Mouse (Mus musculus): Measurements from ENCODE around the gene Hapln2. TPM values are rescaled to one million over a fixed set of nuclear protein-coding genes. Genes with fewer than 3 reads are reported as not detected.

The Hapln2 gene
- polyA plus RNA-seq, 1 experiment = 14.0 TPM

DNA sequence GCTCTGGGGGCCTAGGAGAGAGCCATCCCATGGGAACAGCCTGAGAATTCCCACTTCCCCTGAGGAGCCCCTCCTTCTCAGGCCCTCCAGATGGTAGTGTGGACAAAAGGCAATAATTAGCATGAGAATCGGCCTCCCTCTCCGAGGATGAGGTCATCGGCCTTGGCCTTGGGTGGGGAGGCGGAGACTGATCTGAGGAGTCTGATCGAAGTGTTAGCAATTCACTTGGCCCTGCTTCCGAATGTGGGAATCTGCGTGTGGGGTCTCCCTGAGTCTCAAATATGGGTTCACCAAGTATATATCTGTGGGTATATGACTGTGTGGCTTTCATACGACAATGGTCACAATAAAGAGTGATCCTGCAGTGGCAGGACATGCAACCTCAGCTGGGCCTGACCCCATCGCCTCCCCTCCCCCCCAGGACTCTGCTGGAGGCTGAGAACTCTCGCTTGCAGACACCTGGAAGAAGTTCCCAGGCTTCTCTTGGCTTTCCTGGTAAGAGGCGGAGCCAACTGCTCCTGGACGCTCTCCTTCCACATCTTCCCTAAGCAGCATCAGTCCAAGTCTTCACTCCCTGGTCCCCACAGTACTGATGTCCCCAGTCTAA lies 52.9 kb downstream of the Hapln2 start:
- Histone ChIP-seq H3K36me3 (ENCODE audit: control insufficient read depth, insufficient read depth, low read length) (no peaks in the 10 kb centered on the region), H3K4me3 (ENCODE audit: control insufficient read depth, low read depth, low read length) (no peak overlapping the region), H3K4me1 (ENCODE audit: control insufficient read depth, insufficient read depth, low read length) (peaks cover 11% of the 10 kb centered on the region), H3K27me3 (ENCODE audit: control insufficient read depth, insufficient read depth, low read length) (no peaks in the 10 kb centered on the region), H3K27ac (ENCODE audit: control insufficient read depth, insufficient read depth, low read depth, low read length) (no peak overlapping the region)
- TF ChIP-seq POLR2A (IDR thresholded peaks at IDR 0.05; ENCODE audit: control insufficient read depth, low read depth, low read length) (no peak), CTCF (IDR thresholded peaks at IDR 0.05; ENCODE audit: control insufficient read depth, insufficient read depth, insufficient replicate concordance, low read depth, low read length) (no peak)

DNA sequence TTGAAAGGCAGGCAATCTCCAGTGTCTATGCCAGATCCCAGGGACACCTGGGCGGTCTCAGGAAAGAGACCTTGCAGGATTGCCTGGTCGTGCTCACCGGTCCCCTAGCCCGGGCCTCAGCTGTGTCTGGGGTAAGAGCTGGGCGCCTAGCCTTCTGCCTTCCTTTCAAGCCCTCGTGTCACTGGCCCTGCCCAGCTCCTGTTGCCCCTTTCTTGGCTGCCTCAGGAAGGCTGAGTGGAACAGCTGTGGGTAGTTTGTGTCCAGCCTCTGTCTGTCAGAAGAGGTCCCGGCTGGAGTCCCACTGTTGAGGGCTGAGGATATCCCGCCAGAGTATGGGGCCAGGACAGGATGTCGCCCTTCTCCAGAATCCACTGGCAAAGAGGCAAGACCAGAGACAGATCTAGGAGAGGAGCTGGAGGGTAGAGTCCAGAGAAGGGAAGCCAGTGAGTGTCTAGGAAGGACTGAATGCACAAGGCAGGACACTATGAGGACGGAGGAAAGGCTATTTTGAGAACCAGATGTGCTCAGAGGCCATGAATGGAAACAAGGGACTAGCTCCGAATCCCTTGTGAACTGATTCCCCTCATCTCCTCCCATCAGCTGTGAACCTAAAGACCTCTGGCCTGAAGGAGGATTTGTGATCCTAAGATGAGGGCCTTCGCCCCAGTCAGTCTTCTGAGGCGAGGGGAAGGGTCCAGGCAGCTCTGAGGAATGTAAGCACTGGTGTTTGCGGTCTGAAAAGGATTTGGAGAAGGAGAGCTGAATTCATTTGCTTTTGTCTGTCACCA lies 53.6 kb downstream of the Hapln2 start:
- Histone ChIP-seq H3K36me3 (ENCODE audit: control insufficient read depth, insufficient read depth, low read length) (no peaks in the 10 kb centered on the region), H3K27ac (ENCODE audit: control insufficient read depth, insufficient read depth, low read depth, low read length) (no peak overlapping the region), H3K4me3 (ENCODE audit: control insufficient read depth, low read depth, low read length) (no peak overlapping the region), H3K27me3 (ENCODE audit: control insufficient read depth, insufficient read depth, low read length) (no peaks in the 10 kb centered on the region), H3K4me1 (ENCODE audit: control insufficient read depth, insufficient read depth, low read length) (peaks cover 11% of the 10 kb centered on the region)
- no peak for TF ChIP-seq CTCF (IDR thresholded peaks at IDR 0.05; ENCODE audit: control insufficient read depth, insufficient read depth, insufficient replicate concordance, low read depth, low read length)
- no peak for TF ChIP-seq POLR2A (IDR thresholded peaks at IDR 0.05; ENCODE audit: control insufficient read depth, low read depth, low read length)

DNA sequence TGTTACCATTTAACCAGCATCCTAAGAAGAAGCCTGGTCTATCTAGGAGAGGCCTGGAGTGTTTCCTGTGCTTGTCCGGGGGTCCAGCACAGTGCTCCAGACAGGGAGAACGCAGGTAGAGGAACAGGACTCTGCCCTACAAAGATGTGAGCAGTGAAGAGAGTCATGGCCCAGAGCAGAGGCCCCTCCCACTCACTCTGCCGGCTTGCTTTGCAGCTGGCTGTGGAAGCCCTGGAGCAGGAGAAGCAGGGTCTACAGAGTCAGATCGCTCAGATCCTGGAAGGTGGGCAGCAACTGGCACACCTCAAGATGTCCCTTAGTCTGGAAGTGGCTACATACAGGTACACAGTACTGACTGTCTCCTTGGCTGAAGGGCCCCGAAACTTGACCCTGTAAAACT lies 54.6 kb downstream of the Hapln2 start:
- H3K27ac ChIP-seq (ENCODE audit: control insufficient read depth, insufficient read depth, low read depth, low read length) = no peak overlapping the region
- H3K4me1 ChIP-seq (ENCODE audit: control insufficient read depth, insufficient read depth, low read length) = peaks cover 11% of the 10 kb centered on the region
- H3K36me3 ChIP-seq (ENCODE audit: control insufficient read depth, insufficient read depth, low read length) = no peaks in the 10 kb centered on the region
- no peak overlapping the region for H3K4me3 ChIP-seq (ENCODE audit: control insufficient read depth, low read depth, low read length)
- H3K27me3 ChIP-seq (ENCODE audit: control insufficient read depth, insufficient read depth, low read length) = no peaks in the 10 kb centered on the region
- TF ChIP-seq POLR2A (IDR thresholded peaks at IDR 0.05; ENCODE audit: control insufficient read depth, low read depth, low read length) (no peak), CTCF (IDR thresholded peaks at IDR 0.05; ENCODE audit: control insufficient read depth, insufficient read depth, insufficient replicate concordance, low read depth, low read length) (no peak)

DNA sequence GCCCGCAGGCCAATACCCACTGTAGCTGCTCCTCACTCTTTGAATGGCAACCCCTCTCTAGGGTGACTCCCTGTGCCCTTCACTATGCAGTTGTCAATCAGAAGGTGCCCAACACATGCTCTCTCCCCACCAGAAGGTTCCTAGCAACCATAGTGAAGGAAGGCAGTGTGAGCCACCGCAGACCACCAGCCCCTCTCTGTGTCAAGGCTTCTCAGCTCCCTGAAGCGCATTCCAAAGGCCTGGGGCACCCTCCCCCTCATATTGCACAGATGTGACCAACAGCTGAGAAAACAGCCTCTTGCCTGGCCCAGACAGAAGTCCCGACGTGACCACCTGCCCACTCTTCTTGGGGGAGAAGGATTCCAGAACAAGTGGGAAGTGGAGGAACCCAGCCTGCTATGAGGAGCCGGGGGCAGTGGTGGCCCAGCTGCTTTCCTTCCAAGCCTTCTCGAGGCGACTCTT lies 55.1 kb downstream of the Hapln2 start:
- Histone ChIP-seq H3K27ac (ENCODE audit: control insufficient read depth, insufficient read depth, low read depth, low read length) (no peak overlapping the region), H3K4me3 (ENCODE audit: control insufficient read depth, low read depth, low read length) (no peak overlapping the region), H3K36me3 (ENCODE audit: control insufficient read depth, insufficient read depth, low read length) (no peaks in the 10 kb centered on the region), H3K27me3 (ENCODE audit: control insufficient read depth, insufficient read depth, low read length) (no peaks in the 10 kb centered on the region), H3K4me1 (ENCODE audit: control insufficient read depth, insufficient read depth, low read length) (peaks cover 11% of the 10 kb centered on the region)
- TF ChIP-seq POLR2A (IDR thresholded peaks at IDR 0.05; ENCODE audit: control insufficient read depth, low read depth, low read length) (no peak), CTCF (IDR thresholded peaks at IDR 0.05; ENCODE audit: control insufficient read depth, insufficient read depth, insufficient replicate concordance, low read depth, low read length) (no peak)

Other genes with a start within 250 kb of the Hapln2 start
- 0.64 and 0.94 TPM in 2 replicates for gene Ntrk1, start 232.4 kb downstream of the Hapln2 start, polyA plus RNA-seq (2012; rRNA removed)
- 0.06 and 0.17 TPM in 2 replicates for gene Insrr, start 230.6 kb downstream of the Hapln2 start, polyA plus RNA-seq (2012; rRNA removed)
- gene Pear1, start 203.3 kb downstream of the Hapln2 start, polyA plus RNA-seq (2012; rRNA removed) = 4.1 and 4.3 TPM in 2 replicates
- 0.04 and 0.10 TPM in 2 replicates for gene Sh2d2a, start 180.8 kb downstream of the Hapln2 start, polyA plus RNA-seq (2012; rRNA removed)
- gene Prcc, start 142.0 kb downstream of the Hapln2 start, polyA plus RNA-seq (2012; rRNA removed) = 16.2 and 17.5 TPM in 2 replicates
- gene Hdgf, start 121.3 kb downstream of the Hapln2 start, polyA plus RNA-seq (2012; rRNA removed) = 167 and 171 TPM in 2 replicates
- 79.1 and 96.3 TPM in 2 replicates for gene Mrpl24, start 108.1 kb downstream of the Hapln2 start, polyA plus RNA-seq (2012; rRNA removed)
- 59.9 and 60.6 TPM in 2 replicates for gene Isg20l2, start 97.3 kb downstream of the Hapln2 start, polyA plus RNA-seq (2012; rRNA removed)
- gene Rrnad1, start 96.9 kb downstream of the Hapln2 start, polyA plus RNA-seq (2012; rRNA removed) = 22.2 and 24.4 TPM in 2 replicates
- gene Crabp2, start 78.9 kb downstream of the Hapln2 start, polyA plus RNA-seq (2012; rRNA removed) = 0.26 and 2.0 TPM in 2 replicates
- 0.26 and 0.51 TPM in 2 replicates for gene Nes, start 56.5 kb downstream of the Hapln2 start, polyA plus RNA-seq (2012; rRNA removed)
- 0.13 and 0.23 TPM in 2 replicates for gene Bcan, start 27.4 kb downstream of the Hapln2 start, polyA plus RNA-seq (2012; rRNA removed)
- 6.7 and 6.9 TPM in 2 replicates for gene Gpatch4, start 15.5 kb upstream of the Hapln2 start, polyA plus RNA-seq (2012; rRNA removed)
- 61.7 and 61.8 TPM in 2 replicates for gene Naxe, start 30.9 kb upstream of the Hapln2 start, polyA plus RNA-seq (2012; rRNA removed)
- 176 and 193 TPM in 2 replicates for gene Ttc24, start 50.7 kb upstream of the Hapln2 start, polyA plus RNA-seq (2012; rRNA removed)
- gene Iqgap3, start 54.4 kb upstream of the Hapln2 start, polyA plus RNA-seq (2012; rRNA removed) = 3.8 and 4.9 TPM in 2 replicates
- gene Mef2d, start 114.8 kb upstream of the Hapln2 start, polyA plus RNA-seq (2012; rRNA removed) = 16.0 and 17.6 TPM in 2 replicates
- gene Rhbg, start 227.1 kb upstream of the Hapln2 start, polyA plus RNA-seq (2012; rRNA removed) = 3.3 and 3.9 TPM in 2 replicates

All from testis, adult 2 months (tissue).